In genomic region chr11:100320172-100320630, GRCm38 (mm10) we compare ENCODE assay signal across 8 mouse cellular contexts. TPM values are rescaled to one million over a fixed set of nuclear protein-coding genes. Genes with fewer than 3 reads are reported as not detected.
DNase-seq lines count a peak whose midpoint lies in the region; ATAC-seq lines count a peak whose summit lies in the region.

No protein-coding gene starts in this region.

- H3K4me3 ChIP-seq in hindbrain, embryonic 16.5 days (ENCODE audit: low read length), result peak overlapping the region; percentile 81
- peak overlapping the region; percentile 63 for H3K4me3 ChIP-seq in macrophage (ENCODE audit: inconsistent target)

- H3K27ac ChIP-seq in hindbrain, embryonic 16.5 days (ENCODE audit: low read depth, low read length), result peak overlapping the region; percentile 99
- peak overlapping the region; percentile 64 for H3K27ac ChIP-seq in macrophage

- peaks cover 18% of the 10 kb centered on the region for H3K79me2 ChIP-seq in macrophage (ENCODE audit: inconsistent target)

- H3K9ac ChIP-seq in hindbrain, embryonic 16.5 days (ENCODE audit: low read depth, low read length), result peak overlapping the region; percentile 97

- H3K36me3 ChIP-seq in hindbrain, embryonic 16.5 days (ENCODE audit: control insufficient read depth, insufficient read depth, low read length), result peaks cover 12% of the 10 kb centered on the region
- no peaks in the 10 kb centered on the region; the same call in 1 of the 2 replicates for H3K36me3 ChIP-seq in macrophage (ENCODE audit: inconsistent target)

- ATAC-seq in hindbrain, embryonic 16.5 days, result peak; percentile 84

- H3K27me3 ChIP-seq in hindbrain, embryonic 16.5 days (replicated peaks; ENCODE audit: control insufficient read depth, insufficient read depth, low read length), result no peaks in the 10 kb centered on the region

- WGBS in hindbrain, embryonic 16.5 days, result 0% methylated on average over 31 of the region's 40 CpGs
- 2% methylated on average over 40 of the region's 40 CpGs for WGBS in macrophage (ENCODE audit: missing documents)

- peak; percentile 97 for DNase-seq in T-cell, adult 2 months (ENCODE audit: low spot score)
- DNase-seq in cerebellum, postnatal 36 days, result peak; percentile 91 to 96
- peak; percentile 87 to 93 for DNase-seq in frontal cortex, postnatal 36 days (ENCODE audit: low spot score in 2 of 2)
- peak; percentile 89 to 95 for DNase-seq in left cerebral cortex, adult 18-20 months (ENCODE audit: low spot score in 2 of 2)
- peak; percentile 96 for DNase-seq in right cerebral cortex, adult 18-20 months
- peak; percentile 91 for DNase-seq in urinary bladder, postnatal 10 days (ENCODE audit: low spot score)

- H3K9me3 ChIP-seq in hindbrain, embryonic 16.5 days (ENCODE audit: control insufficient read depth, low read length), result no peaks in the 10 kb centered on the region

- H3K4me1 ChIP-seq in hindbrain, embryonic 16.5 days (ENCODE audit: control insufficient read depth, insufficient read depth, low read depth, low read length), result peaks cover 8% of the 10 kb centered on the region

- peak overlapping the region; percentile 79 for H3K4me2 ChIP-seq in hindbrain, embryonic 16.5 days (ENCODE audit: low read length)

RNA-seq across cellular contexts. Expression of gene Eif1, which starts 0.5 kb away (rescaled TPM):
- 1,208 and 1,248 TPM in 2 replicates for polyA plus RNA-seq in hindbrain, embryonic 16.5 days (2015; fragmentation: Nextera tagmentation; extraction: Ambion mirVana)
- total RNA-seq in left cerebral cortex, adult 18-20 months (2021), result 100 to 1,000 TPM; 831 to 849 TPM
- total RNA-seq in macrophage (2018; cell fraction: chromatin; rRNA removed), result 100 to 1,000 TPM; 136 to 323 (median 252) TPM
- 1,000 to 10,000 TPM in 5 of 26 experiments, 100 to 1,000 TPM in 21; 661 to 1,120 (median 813) TPM for total RNA-seq in macrophage (2018; cell fraction: cytosol; rRNA removed)
- total RNA-seq in macrophage (2018; cell fraction: nucleus; rRNA removed), result 100 to 1,000 TPM; 297 to 741 (median 442) TPM
- polyA plus RNA-seq in macrophage (2018), result 204 to 466 TPM (median 355 TPM) in 3 replicates

RNA-seq across cellular contexts. Expression of gene Gast, which starts 14.0 kb away (rescaled TPM):
- polyA plus RNA-seq in hindbrain, embryonic 16.5 days (2015; fragmentation: Nextera tagmentation; extraction: Ambion mirVana), result 0.52 TPM in 1 of 2 replicates, not detected in the other
- total RNA-seq in left cerebral cortex, adult 18-20 months (2021), result not detected
- not detected for total RNA-seq in macrophage (2018; cell fraction: chromatin; rRNA removed)
- total RNA-seq in macrophage (2018; cell fraction: cytosol; rRNA removed), result not detected
- total RNA-seq in macrophage (2018; cell fraction: nucleus; rRNA removed), result not detected
- polyA plus RNA-seq in macrophage (2018), result not detected in 3 replicates

RNA-seq across cellular contexts. Expression of gene Hap1, which starts 35.7 kb away (rescaled TPM):
- 316 and 333 TPM in 2 replicates for polyA plus RNA-seq in hindbrain, embryonic 16.5 days (2015; fragmentation: Nextera tagmentation; extraction: Ambion mirVana)
- total RNA-seq in left cerebral cortex, adult 18-20 months (2021), result 100 to 1,000 TPM; 147 to 179 TPM
- total RNA-seq in macrophage (2018; cell fraction: chromatin; rRNA removed), result 1 to 10 TPM in 5 of 26 experiments, under 1 TPM in 10, not detected in 11; 0.26 to 5.2 (median 0.92) TPM
- under 1 TPM in 24 of 26 experiments, not detected in 2; 0.06 to 0.96 (median 0.19) TPM for total RNA-seq in macrophage (2018; cell fraction: cytosol; rRNA removed)
- total RNA-seq in macrophage (2018; cell fraction: nucleus; rRNA removed), result 1 to 10 TPM in 5 of 26 experiments, under 1 TPM in 13, not detected in 8; 0.41 to 3.6 (median 0.76) TPM
- 0.36 to 0.81 TPM in 2 of 3 replicates, not detected in the other for polyA plus RNA-seq in macrophage (2018)

RNA-seq across cellular contexts. Expression of gene Krt42, which starts 50.5 kb away (rescaled TPM):
- polyA plus RNA-seq in hindbrain, embryonic 16.5 days (2015; fragmentation: Nextera tagmentation; extraction: Ambion mirVana), result not detected in 2 replicates
- total RNA-seq in left cerebral cortex, adult 18-20 months (2021), result under 1 TPM in 1 of 2 experiments, not detected in 1; 0.35 TPM
- not detected for total RNA-seq in macrophage (2018; cell fraction: chromatin; rRNA removed)
- total RNA-seq in macrophage (2018; cell fraction: cytosol; rRNA removed), result not detected
- not detected for total RNA-seq in macrophage (2018; cell fraction: nucleus; rRNA removed)
- not detected in 3 replicates for polyA plus RNA-seq in macrophage (2018)

RNA-seq across cellular contexts. Expression of gene Krt17, which starts 59.4 kb away (rescaled TPM):
- polyA plus RNA-seq in hindbrain, embryonic 16.5 days (2015; fragmentation: Nextera tagmentation; extraction: Ambion mirVana), result 0.36 and 0.70 TPM in 2 replicates
- under 1 TPM in 1 of 2 experiments, not detected in 1; 0.28 TPM for total RNA-seq in left cerebral cortex, adult 18-20 months (2021)
- not detected for total RNA-seq in macrophage (2018; cell fraction: chromatin; rRNA removed)
- not detected for total RNA-seq in macrophage (2018; cell fraction: cytosol; rRNA removed)
- total RNA-seq in macrophage (2018; cell fraction: nucleus; rRNA removed), result not detected
- polyA plus RNA-seq in macrophage (2018), result not detected in 3 replicates

Comparison
In these comparisons a context has a peak if more than half of its experiments do, and no peak if none do; other contexts are left out.
1. Peak in every context shown above with its lines: DNase-seq, ATAC-seq, H3K4me3 ChIP-seq and H3K27ac ChIP-seq.
2. RNA of gene Hap1, which starts 35.7 kb away (polyA plus RNA-seq): 316 to 333 TPM in hindbrain, embryonic 16.5 days; 0.36 to 0.81 TPM in macrophage; every median in the first group is over 100 times any median in the second.